Mouse (Mus musculus) midbrain, embryonic 15.5 days (tissue): ENCODE measurements around the gene Ecd. TPM values are rescaled to one million over a fixed set of nuclear protein-coding genes. Genes with fewer than 3 reads are reported as not detected.

ENCODE experiments used
- ATAC-seq: fragments of 200-750 bp; cut with Nextera tagmentation; replicated peaks from 2 replicates; pipeline ENCODE4 v1.8.0; 2017; ENCODE audit warnings: moderate TSS enrichment
- H3K27ac ChIP-seq: fragments of 300-500 bp; sonication (generic); 2 replicates; pipeline ENCODE4 v1.5.1; 2015; ENCODE audit warnings: mild to moderate bottlenecking, inconsistent platforms
- H3K27me3 ChIP-seq: fragments of 300-500 bp; sonication (generic); replicated peaks from 2 replicates; pipeline ENCODE4 v1.6.1; 2015; ENCODE audit warnings: inconsistent platforms
- H3K36me3 ChIP-seq: fragments of 300-500 bp; sonication (generic); replicated peaks from 2 replicates; pipeline ENCODE4 v1.6.1; 2015; ENCODE audit warnings: inconsistent platforms
- H3K4me1 ChIP-seq: fragments of 300-500 bp; sonication (generic); 2 replicates; pipeline ENCODE4 v1.6.1; 2015; ENCODE audit warnings: inconsistent platforms
- H3K4me2 ChIP-seq: fragments of 300-500 bp; sonication (generic); 2 replicates; pipeline ENCODE4 v1.6.1; 2015; ENCODE audit warnings: inconsistent platforms, mild to moderate bottlenecking, moderate library complexity
- H3K4me3 ChIP-seq: fragments of 300-500 bp; sonication (generic); 2 replicates; pipeline ENCODE4 v1.5.1; 2015; ENCODE audit warnings: mild to moderate bottlenecking, inconsistent platforms
- H3K9ac ChIP-seq: fragments of 300-500 bp; sonication (generic); 2 replicates; pipeline ENCODE4 v1.6.1; 2015; ENCODE audit warnings: mild to moderate bottlenecking, inconsistent platforms
- H3K9me3 ChIP-seq: fragments of 300-500 bp; sonication (generic); 2 replicates; pipeline ENCODE4 v1.6.1; 2016; ENCODE audit warnings: inconsistent platforms
- WGBS: fragments of 180-500 bp; shearing (Covaris S2); methylation state at CpG from one replicate; pipeline ENCODE4 v1.1.7; 2015; ENCODE audit warnings: mixed read lengths; 5-methylcytosine and 5-hydroxymethylcytosine counted together
- polyA plus RNA-seq: library from polyadenylated mRNA; unstranded; fragments of >200 nt; fragmentation: Nextera tagmentation; extraction: Ambion mirVana; gene quantifications from 2 replicates; pipeline ENCODE4 v1.2.1, GENCODE M21; 2015

Ecd gene
- polyA plus RNA-seq, 1 experiment from 2014 or later: 54.3 TPM

GRCm38 (mm10) chr14:20370798-20371197 is 22.9 kb upstream of the Ecd start:
- no peaks in the 10 kb centered on the region for H3K4me1 ChIP-seq
- WGBS: 92% methylated on average over 7 of the region's 7 CpGs

GRCm38 (mm10) chr14:20368271-20368670 is 20.4 kb upstream of the Ecd start:
- H3K9ac ChIP-seq: no peak overlapping the region
- no peak overlapping the region for H3K27ac ChIP-seq
- H3K9me3 ChIP-seq: no peaks in the 10 kb centered on the region
- no peaks in the 10 kb centered on the region for H3K27me3 ChIP-seq
- H3K4me1 ChIP-seq: no peaks in the 10 kb centered on the region
- H3K4me3 ChIP-seq: no peak overlapping the region
- ATAC-seq: no peak
- no peak overlapping the region for H3K4me2 ChIP-seq
- WGBS: 95% methylated on average over 3 of the region's 3 CpGs
- H3K36me3 ChIP-seq: peaks cover 33% of the 10 kb centered on the region

More at GRCm38 (mm10) chr14:20370798-20371197, 22.9 kb upstream of the Ecd start:
- Histone ChIP-seq H3K4me2 (no peak overlapping the region), H3K4me3 (no peak overlapping the region), H3K27ac (no peak overlapping the region), H3K36me3 (peaks cover 30% of the 10 kb centered on the region), H3K9me3 (no peaks in the 10 kb centered on the region), H3K9ac (no peak overlapping the region), H3K27me3 (no peaks in the 10 kb centered on the region)
- no peak for ATAC-seq

- Histone ChIP-seq H3K27me3 (no peaks in the 10 kb centered on the region), H3K4me2 (no peak overlapping the region), H3K27ac (no peak overlapping the region), H3K9me3 (no peaks in the 10 kb centered on the region), H3K9ac (no peak overlapping the region), H3K36me3 (peaks cover 58% of the 10 kb centered on the region), H3K4me1 (no peaks in the 10 kb centered on the region), H3K4me3 (no peak overlapping the region)
- 94% methylated on average over 4 of the region's 4 CpGs for WGBS
- no peak for ATAC-seq
Measured at GRCm38 (mm10) chr14:20363230-20363629, 15.3 kb upstream of the Ecd start.

GRCm38 (mm10) chr14:20347441-20347990 is 405 bp downstream of the Ecd start:
- H3K27me3 ChIP-seq: no peaks in the 10 kb centered on the region
- H3K4me3 ChIP-seq: peak overlapping the region; percentile 97
- H3K27ac ChIP-seq: peak overlapping the region; percentile 96
- peak; percentile 58 for ATAC-seq
- no peaks in the 10 kb centered on the region for H3K9me3 ChIP-seq
- H3K9ac ChIP-seq: peak overlapping the region; percentile 78
- H3K36me3 ChIP-seq: peaks cover 4% of the 10 kb centered on the region; the same call in 1 of the 2 replicates
- WGBS: 5% methylated on average over 15 of the region's 15 CpGs
- H3K4me1 ChIP-seq: peaks cover 35% of the 10 kb centered on the region
- H3K4me2 ChIP-seq: peak overlapping the region; percentile 81

- H3K4me1 ChIP-seq: peaks cover 35% of the 10 kb centered on the region
- no peak overlapping the region for H3K9ac ChIP-seq
- no peaks in the 10 kb centered on the region for H3K27me3 ChIP-seq
- no peaks in the 10 kb centered on the region; the same call in 1 of the 2 replicates for H3K36me3 ChIP-seq
- H3K4me2 ChIP-seq: no peak overlapping the region
- H3K9me3 ChIP-seq: no peaks in the 10 kb centered on the region
- no peak overlapping the region for H3K4me3 ChIP-seq
- 90% methylated on average over 9 of the region's 9 CpGs for WGBS
- no peak overlapping the region for H3K27ac ChIP-seq
- ATAC-seq: no peak
Measured at GRCm38 (mm10) chr14:20345885-20346284, 2.0 kb downstream of the Ecd start.

GRCm38 (mm10) chr14:20340866-20341265 is 7.1 kb downstream of the Ecd start:
- 84% methylated on average over 7 of the region's 7 CpGs for WGBS
- no peaks in the 10 kb centered on the region for H3K27me3 ChIP-seq
- H3K4me3 ChIP-seq: no peak overlapping the region
- H3K9me3 ChIP-seq: no peaks in the 10 kb centered on the region
- H3K4me2 ChIP-seq: no peak overlapping the region
- H3K9ac ChIP-seq: no peak overlapping the region
- H3K4me1 ChIP-seq: peaks cover 9% of the 10 kb centered on the region
- peaks cover 15% of the 10 kb centered on the region; the same call in 1 of the 2 replicates for H3K36me3 ChIP-seq
- H3K27ac ChIP-seq: no peak overlapping the region
- ATAC-seq: no peak

GRCm38 (mm10) chr14:20340149-20340548 is 7.8 kb downstream of the Ecd start:
- Histone ChIP-seq H3K36me3 (peaks cover 17% of the 10 kb centered on the region; the same call in 1 of the 2 replicates), H3K4me2 (no peak overlapping the region), H3K4me1 (peaks cover 1% of the 10 kb centered on the region; the same call in 1 of the 2 replicates), H3K9me3 (no peaks in the 10 kb centered on the region), H3K4me3 (no peak overlapping the region), H3K27ac (no peak overlapping the region), H3K9ac (no peak overlapping the region), H3K27me3 (no peaks in the 10 kb centered on the region)
- no peak for ATAC-seq
- whole genome bisulfite sequencing: 85% methylated on average over 8 of the region's 8 CpGs

GRCm38 (mm10) chr14:20339415-20339814 is 8.5 kb downstream of the Ecd start:
- no peaks in the 10 kb centered on the region for H3K4me1 ChIP-seq
- 97% methylated on average over 5 of the region's 5 CpGs for WGBS
- peaks cover 19% of the 10 kb centered on the region; the same call in 1 of the 2 replicates for H3K36me3 ChIP-seq
- H3K27me3 ChIP-seq: no peaks in the 10 kb centered on the region
- H3K4me3 ChIP-seq: no peak overlapping the region
- no peak overlapping the region for H3K4me2 ChIP-seq
- H3K27ac ChIP-seq: no peak overlapping the region
- ATAC-seq: no peak
- no peak overlapping the region for H3K9ac ChIP-seq
- H3K9me3 ChIP-seq: no peaks in the 10 kb centered on the region

GRCm38 (mm10) chr14:20331316-20331715 is 16.6 kb downstream of the Ecd start:
- 97% methylated on average over 4 of the region's 4 CpGs for WGBS
- H3K36me3 ChIP-seq: peaks cover 62% of the 10 kb centered on the region
- no peak for ATAC-seq

GRCm38 (mm10) chr14:20328474-20328873 is 19.4 kb downstream of the Ecd start:
- Histone ChIP-seq H3K36me3 (peaks cover 65% of the 10 kb centered on the region), H3K9ac (no peak overlapping the region), H3K9me3 (no peaks in the 10 kb centered on the region), H3K4me2 (no peak overlapping the region), H3K4me1 (no peaks in the 10 kb centered on the region), H3K27ac (no peak overlapping the region), H3K4me3 (no peak overlapping the region), H3K27me3 (no peaks in the 10 kb centered on the region)
- no peak for ATAC-seq
- WGBS: 72% methylated on average over 9 of the region's 9 CpGs

More at GRCm38 (mm10) chr14:20331316-20331715, 16.6 kb downstream of the Ecd start:
- H3K4me2 ChIP-seq: no peak overlapping the region
- H3K9ac ChIP-seq: no peak overlapping the region
- no peaks in the 10 kb centered on the region for H3K9me3 ChIP-seq
- H3K4me1 ChIP-seq: no peaks in the 10 kb centered on the region
- no peak overlapping the region for H3K4me3 ChIP-seq
- H3K27me3 ChIP-seq: no peaks in the 10 kb centered on the region
- H3K27ac ChIP-seq: no peak overlapping the region

- Histone ChIP-seq H3K9me3 (no peaks in the 10 kb centered on the region), H3K27me3 (no peaks in the 10 kb centered on the region), H3K4me1 (no peaks in the 10 kb centered on the region), H3K27ac (no peak overlapping the region), H3K9ac (no peak overlapping the region), H3K4me3 (no peak overlapping the region), H3K4me2 (no peak overlapping the region), H3K36me3 (peaks cover 55% of the 10 kb centered on the region)
- no peak for ATAC-seq
- WGBS: 96% methylated on average over 9 of the region's 9 CpGs
Measured at GRCm38 (mm10) chr14:20324196-20324595, 23.7 kb downstream of the Ecd start.

- Histone ChIP-seq H3K4me1 (no peaks in the 10 kb centered on the region), H3K4me3 (no peak overlapping the region), H3K36me3 (peaks cover 29% of the 10 kb centered on the region; the same call in 1 of the 2 replicates), H3K9me3 (no peaks in the 10 kb centered on the region), H3K27ac (no peak overlapping the region), H3K4me2 (no peak overlapping the region), H3K27me3 (no peaks in the 10 kb centered on the region), H3K9ac (no peak overlapping the region)
- WGBS: 73% methylated on average over 3 of the region's 3 CpGs
- ATAC-seq: no peak
Measured at GRCm38 (mm10) chr14:20319420-20319819, 28.5 kb downstream of the Ecd start.

- Histone ChIP-seq H3K36me3 (0 out of 2 replicates have a peak, but pooled peaks cover 7% of the 10 kb centered on the region), H3K4me1 (no peaks in the 10 kb centered on the region), H3K27me3 (no peaks in the 10 kb centered on the region), H3K9me3 (no peaks in the 10 kb centered on the region), H3K27ac (no peak overlapping the region), H3K9ac (no peak overlapping the region), H3K4me2 (no peak overlapping the region), H3K4me3 (no peak overlapping the region)
- WGBS: 63% methylated on average over 1 of the region's 1 CpGs
- ATAC-seq: no peak
Measured at GRCm38 (mm10) chr14:20315137-20315536, 32.8 kb downstream of the Ecd start.
